Mouse (Mus musculus) forebrain, embryonic 10.5 days (tissue): ENCODE measurements at regions not wholly inside any gene's neighbourhood (a gene's known extent, or its start where the extent isn't known, plus 50 kb on each side); places are given as distances from the start of the nearest gene placed in this dataset.

Experiments
- DNase-seq: peaks from one replicate; pipeline ENCODE4 v3.0.0-alpha.2; 2017; ENCODE audit warnings: low spot score; ENCODE audit errors: extremely low spot score
- H3K27ac ChIP-seq: fragments of 300-500 bp; sonication (generic); 2 replicates; pipeline ENCODE4 v1.5.1; 2016; ENCODE audit warnings: mild to moderate bottlenecking
- H3K27me3 ChIP-seq: fragments of 300-500 bp; sonication (generic); 2 replicates; pipeline ENCODE4 v1.6.1; 2016; ENCODE audit warnings: mild to moderate bottlenecking; ENCODE audit not compliant: poor library complexity, severe bottlenecking
- H3K36me3 ChIP-seq: fragments of 300-500 bp; sonication (generic); replicated peaks from 2 replicates; pipeline ENCODE4 v1.6.1; 2016; ENCODE audit warnings: mild to moderate bottlenecking, moderate library complexity
- H3K4me1 ChIP-seq: fragments of 300-500 bp; sonication (generic); 2 replicates; pipeline ENCODE4 v1.6.1; 2016
- H3K4me3 ChIP-seq: fragments of 300-500 bp; sonication (generic); 2 replicates; pipeline ENCODE4 v1.5.1; 2016; ENCODE audit warnings: mild to moderate bottlenecking, moderate library complexity
- H3K9me3 ChIP-seq: fragments of 300-500 bp; sonication (generic); 2 replicates; pipeline ENCODE4 v1.6.1; 2016; ENCODE audit warnings: mild to moderate bottlenecking, moderate library complexity
- WGBS: fragments of 180-500 bp; shearing (Covaris S2); methylation state at CpG from one replicate; pipeline ENCODE4 v1.1.7; 2016; 5-methylcytosine and 5-hydroxymethylcytosine counted together

- Histone ChIP-seq H3K36me3 (no peaks in the 10 kb centered on the region), H3K9me3 (no peaks in the 10 kb centered on the region), H3K4me3 (no peak overlapping the region), H3K4me1 (no peaks in the 10 kb centered on the region), H3K27me3 (no peaks in the 10 kb centered on the region; the same call in 1 of the 2 replicates), H3K27ac (no peak overlapping the region)
- no peak for DNase-seq
- 79% methylated on average over 2 of the region's 2 CpGs for WGBS
Measured at GRCm38 (mm10) chr19:33042760-33043159, 285.5 kb downstream of the Pten start.

GRCm38 (mm10) chr19:33043696-33044095, 286.4 kb downstream of the Pten start:
- 85% methylated on average over 3 of the region's 3 CpGs for WGBS
- Histone ChIP-seq H3K9me3 (no peaks in the 10 kb centered on the region), H3K27me3 (no peaks in the 10 kb centered on the region; the same call in 1 of the 2 replicates), H3K36me3 (no peaks in the 10 kb centered on the region), H3K4me1 (no peaks in the 10 kb centered on the region), H3K4me3 (no peak overlapping the region), H3K27ac (no peak overlapping the region)
- no peak for DNase-seq

GRCm38 (mm10) chr19:33048754-33049442, 291.6 kb downstream of the Pten start:
- H3K27me3 ChIP-seq: no peaks in the 10 kb centered on the region
- no peak for DNase-seq
- H3K27ac ChIP-seq: no peak overlapping the region
- H3K4me3 ChIP-seq: no peak overlapping the region
- no peaks in the 10 kb centered on the region for H3K4me1 ChIP-seq
- WGBS: 66% methylated on average over 9 of the region's 9 CpGs
- no peaks in the 10 kb centered on the region for H3K9me3 ChIP-seq
- no peaks in the 10 kb centered on the region for H3K36me3 ChIP-seq

- WGBS: 82% methylated on average over 4 of the region's 4 CpGs
Measured at GRCm38 (mm10) chr19:33053199-33053867, 296.0 kb downstream of the Pten start.

GRCm38 (mm10) chr19:33056372-33056791, 299.1 kb downstream of the Pten start:
- no peaks in the 10 kb centered on the region for H3K27me3 ChIP-seq
- WGBS: 82% methylated on average over 10 of the region's 10 CpGs
- no peaks in the 10 kb centered on the region for H3K4me1 ChIP-seq
- H3K27ac ChIP-seq: no peak overlapping the region
- H3K9me3 ChIP-seq: no peaks in the 10 kb centered on the region
- no peak overlapping the region for H3K4me3 ChIP-seq
- DNase-seq: no peak
- H3K36me3 ChIP-seq: no peaks in the 10 kb centered on the region

More at GRCm38 (mm10) chr19:33053199-33053867, 296.0 kb downstream of the Pten start:
- Histone ChIP-seq H3K27me3 (no peaks in the 10 kb centered on the region), H3K36me3 (no peaks in the 10 kb centered on the region), H3K4me1 (no peaks in the 10 kb centered on the region), H3K9me3 (no peaks in the 10 kb centered on the region), H3K27ac (no peak overlapping the region), H3K4me3 (no peak overlapping the region)
- no peak for DNase-seq

- Histone ChIP-seq H3K4me1 (peaks cover 6% of the 10 kb centered on the region; the same call in 1 of the 2 replicates), H3K27ac (no peak overlapping the region), H3K4me3 (no peak overlapping the region), H3K36me3 (no peaks in the 10 kb centered on the region), H3K9me3 (no peaks in the 10 kb centered on the region), H3K27me3 (no peaks in the 10 kb centered on the region)
- no peak for DNase-seq
Measured at GRCm38 (mm10) chr19:33061006-33061405, 303.7 kb downstream of the Pten start.

DNA sequence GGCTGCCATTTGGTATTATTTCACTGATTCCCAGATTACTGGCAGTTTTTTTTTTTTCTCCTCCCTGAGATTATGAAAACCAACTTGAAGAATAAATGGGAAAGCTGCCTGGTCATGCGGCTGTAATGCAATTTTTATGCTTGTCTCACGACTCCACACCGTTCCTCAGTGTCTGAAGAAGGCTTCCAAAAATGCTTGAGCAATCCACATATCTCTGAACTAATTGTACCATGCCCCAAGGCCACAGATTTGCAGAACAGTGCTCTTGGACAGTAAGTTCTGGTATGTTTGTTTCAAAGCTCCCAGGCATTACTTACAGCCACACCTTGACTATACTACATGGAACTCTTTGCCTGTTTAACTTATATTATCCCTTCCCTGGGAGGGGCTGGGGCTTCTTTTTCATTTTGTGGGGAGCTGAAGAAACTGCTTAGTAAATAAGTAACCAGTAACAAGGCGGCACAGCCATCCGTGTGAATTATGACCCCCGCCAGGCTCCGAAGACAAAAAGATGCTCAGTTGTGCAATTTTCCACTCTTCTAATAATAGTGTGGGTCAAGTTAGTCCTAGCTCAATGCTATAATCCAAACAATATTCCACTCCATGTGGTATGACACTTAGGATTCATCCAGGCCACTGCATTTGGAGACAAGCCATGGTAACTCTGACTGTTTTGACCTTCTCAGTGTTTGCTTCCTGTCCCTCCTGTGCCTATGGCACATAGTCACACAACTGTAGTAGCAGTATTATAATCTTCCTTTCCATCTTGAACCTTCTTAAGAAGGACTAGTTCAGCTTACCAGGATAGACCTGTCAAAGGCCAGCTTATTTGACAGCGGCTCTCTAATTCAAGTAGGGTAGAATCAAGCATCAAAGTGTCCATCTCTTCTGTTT, 305.1 kb downstream of the Pten start:
- no peaks in the 10 kb centered on the region for H3K36me3 ChIP-seq
- 89% methylated on average over 8 of the region's 8 CpGs for WGBS
- H3K4me1 ChIP-seq: peaks cover 6% of the 10 kb centered on the region; the same call in 1 of the 2 replicates
- no peak overlapping the region for H3K27ac ChIP-seq
- H3K9me3 ChIP-seq: no peaks in the 10 kb centered on the region
- no peak overlapping the region for H3K4me3 ChIP-seq
- no peaks in the 10 kb centered on the region for H3K27me3 ChIP-seq
- DNase-seq: no peak

- H3K36me3 ChIP-seq: no peaks in the 10 kb centered on the region
- no peak overlapping the region for H3K27ac ChIP-seq
- no peaks in the 10 kb centered on the region for H3K27me3 ChIP-seq
- no peak for DNase-seq
- H3K4me3 ChIP-seq: no peak overlapping the region
- WGBS: 66% methylated on average over 19 of the region's 19 CpGs
- peaks cover 9% of the 10 kb centered on the region; the same call in 1 of the 2 replicates for H3K4me1 ChIP-seq
- no peaks in the 10 kb centered on the region for H3K9me3 ChIP-seq
Measured at GRCm38 (mm10) chr19:33065274-33066200, 308.2 kb downstream of the Pten start.

- no peaks in the 10 kb centered on the region for H3K9me3 ChIP-seq
- H3K4me3 ChIP-seq: no peak overlapping the region
- H3K27me3 ChIP-seq: no peaks in the 10 kb centered on the region
- H3K36me3 ChIP-seq: no peaks in the 10 kb centered on the region
- DNase-seq: no peak
- peaks cover 9% of the 10 kb centered on the region; the same call in 1 of the 2 replicates for H3K4me1 ChIP-seq
- 77% methylated on average over 11 of the region's 11 CpGs for WGBS
- H3K27ac ChIP-seq: no peak overlapping the region
Measured at GRCm38 (mm10) chr19:33068351-33068955, 311.2 kb downstream of the Pten start.

GRCm38 (mm10) chr19:33069761-33070160, 312.5 kb downstream of the Pten start:
- Histone ChIP-seq H3K27me3 (no peaks in the 10 kb centered on the region), H3K4me1 (peaks cover 6% of the 10 kb centered on the region; the same call in 1 of the 2 replicates), H3K36me3 (no peaks in the 10 kb centered on the region), H3K27ac (no peak overlapping the region), H3K4me3 (no peak overlapping the region), H3K9me3 (no peaks in the 10 kb centered on the region)
- 66% methylated on average over 6 of the region's 6 CpGs for WGBS
- DNase-seq: no peak

DNA sequence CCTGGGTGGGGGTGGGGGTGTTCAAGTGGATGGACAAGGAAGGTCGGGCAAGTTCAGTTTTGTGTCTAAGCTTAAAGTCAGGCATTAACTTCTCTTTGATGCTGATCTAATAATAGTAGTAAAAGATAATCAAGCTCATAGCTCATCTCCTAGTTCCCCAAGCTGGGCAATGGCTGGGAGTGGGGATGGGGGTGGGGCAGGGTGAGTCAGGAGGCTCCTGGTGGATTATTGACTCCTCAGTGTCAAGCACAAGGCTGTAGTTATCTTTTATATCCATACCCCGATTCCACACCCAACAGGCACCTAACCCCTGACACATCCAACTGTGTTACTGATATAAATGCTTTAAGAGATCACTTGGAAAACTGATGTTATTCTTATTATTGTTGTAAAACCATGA, 315.0 kb downstream of the Pten start:
- DNase-seq: no peak
- WGBS: 83% methylated on average over 2 of the region's 2 CpGs
- H3K27me3 ChIP-seq: no peaks in the 10 kb centered on the region

More for the DNA sequence above, 315.0 kb downstream of the Pten start:
- H3K4me3 ChIP-seq: no peak overlapping the region
- no peaks in the 10 kb centered on the region for H3K9me3 ChIP-seq
- no peaks in the 10 kb centered on the region for H3K36me3 ChIP-seq
- H3K27ac ChIP-seq: no peak overlapping the region
- H3K4me1 ChIP-seq: 0 out of 2 replicates have a peak, but pooled peaks cover 3% of the 10 kb centered on the region
